Mouse (Mus musculus) adrenal gland, adult 18-20 months (tissue): Measurements from ENCODE around the gene Lrrc14b. TPM values are rescaled to one million over a fixed set of nuclear protein-coding genes. Genes with fewer than 3 reads are reported as not detected.

ENCODE experiments used
- microRNA-seq, 2 experiments: library from miRNA; unstranded; fragments of <30 nt; microRNA quantifications; one replicate each; pipeline ENCODE4 v1.2.0; 2021; ENCODE audit warnings: borderline number of aligned reads in 2 of 2
- total RNA-seq, 2 experiments: library from RNA; stranded (reverse); gene quantifications; 1 replicate in 1 of 2; 2 replicates in 1 of 2; pipeline ENCODE4 v1.2.3; 2021

Lrrc14b gene
- total RNA-seq, 2 experiments from 2014 or later = 0.36 to 0.45 TPM

Small RNA genes lying within 50 kb of the gene (microRNA-seq; reads per million reads assigned to microRNA genes)
- gene Mir692-3 = 0 reads per million in 2 experiments

Other genes starting within 250 kb of the Lrrc14b start
- gene Slc9a3, start 242.5 kb downstream of the Lrrc14b start, total RNA-seq = under 1 TPM; 0.73 to 0.99 TPM
- gene Exoc3, start 155.3 kb downstream of the Lrrc14b start, total RNA-seq = 10 to 100 TPM; 61.8 to 70.6 TPM
- 1 to 10 TPM; 2.0 to 2.6 TPM for gene Ahrr, start 71.7 kb downstream of the Lrrc14b start, total RNA-seq
- 100 to 1,000 TPM; 112 to 165 TPM for gene Pdcd6, start 46.4 kb downstream of the Lrrc14b start, total RNA-seq
- 100 to 1,000 TPM; 720 to 882 TPM for gene Sdha, start 13.7 kb downstream of the Lrrc14b start, total RNA-seq
- 10 to 100 TPM; 55.4 to 66.8 TPM for gene Ccdc127, start 13.7 kb downstream of the Lrrc14b start, total RNA-seq
- gene Zfp72, start 26.8 kb upstream of the Lrrc14b start, total RNA-seq = 1 to 10 TPM; 2.2 to 2.6 TPM
- gene Ftl1-ps1, start 35.7 kb upstream of the Lrrc14b start, total RNA-seq = 1,000 to 10,000 TPM; 1,315 to 1,788 TPM
- 1 to 10 TPM; 8.1 to 8.4 TPM for gene Zfp825, start 130.0 kb upstream of the Lrrc14b start, total RNA-seq